Mouse (Mus musculus) spleen, adult 2 months (tissue): ENCODE data around the gene P4hb.

ENCODE experiments used
- CTCF ChIP-seq: fragments of 200-500 bp; IDR thresholded peaks from 2 replicates; pipeline ENCODE4 v1.5.1; 2011; ENCODE audit warnings: mild to moderate bottlenecking, inconsistent platforms; ENCODE audit not compliant: insufficient read depth, insufficient read length, insufficient replicate concordance; ENCODE audit errors: extremely low read depth
- POLR2A ChIP-seq: fragments of 200-500 bp; IDR thresholded peaks from 2 replicates; pipeline ENCODE4 v1.6.1; 2011; ENCODE audit warnings: low read depth, low read length, inconsistent platforms

- TF ChIP-seq POLR2A (no peak), CTCF (no peak)
Measured at GRCm38 (mm10) chr11:120542376-120542775, 30.7 kb downstream of the P4hb start.
